Mouse (Mus musculus): ENCODE results near the gene Prkcz. TPM values are rescaled to one million over a fixed set of nuclear protein-coding genes. Genes with fewer than 3 reads are reported as not detected.

Prkcz gene
- 100 to 1,000 TPM; 161 to 170 TPM for total RNA-seq (2021)

GRCm38 (mm10) chr4:155361303-155361791 is at the start of gene Prkcz:
Gene Prkcz, minus strand, starts transcription at chr4:155361361.
- no peak for DNase-seq (ENCODE audit: extremely low spot score in 1 of 2, low spot score in 1 of 2)

GRCm38 (mm10) chr4:155409058-155409776 is 48.1 kb upstream of the Prkcz start, which contains the start of gene Cfap74:
Gene Cfap74, plus strand, starts transcription at chr4:155409190.
- peak; percentile 72 to 77 for DNase-seq (ENCODE audit: extremely low spot score in 1 of 2, low spot score in 1 of 2)

GRCm38 (mm10) chr4:155408695-155409057 is 47.5 kb upstream of the Prkcz start:
- DNase-seq (ENCODE audit: extremely low spot score in 1 of 2, low spot score in 1 of 2), result no peak

GRCm38 (mm10) chr4:155402489-155402888 is 41.3 kb upstream of the Prkcz start:
- DNase-seq (ENCODE audit: extremely low spot score in 1 of 2, low spot score in 1 of 2), result no peak

GRCm38 (mm10) chr4:155401121-155401520 is 40.0 kb upstream of the Prkcz start:
- no peak for DNase-seq (ENCODE audit: extremely low spot score in 1 of 2, low spot score in 1 of 2)

- DNase-seq (ENCODE audit: extremely low spot score in 1 of 2, low spot score in 1 of 2), result no peak
Observed at GRCm38 (mm10) chr4:155398222-155398540, 37.0 kb upstream of the Prkcz start.

GRCm38 (mm10) chr4:155397511-155398221 is 36.5 kb upstream of the Prkcz start, which contains the start of gene Gabrd:
Gene Gabrd, minus strand, starts transcription at chr4:155398112.
- DNase-seq (ENCODE audit: extremely low spot score in 1 of 2, low spot score in 1 of 2), result peak in 1 of 2 experiments; percentile 45

DNA sequence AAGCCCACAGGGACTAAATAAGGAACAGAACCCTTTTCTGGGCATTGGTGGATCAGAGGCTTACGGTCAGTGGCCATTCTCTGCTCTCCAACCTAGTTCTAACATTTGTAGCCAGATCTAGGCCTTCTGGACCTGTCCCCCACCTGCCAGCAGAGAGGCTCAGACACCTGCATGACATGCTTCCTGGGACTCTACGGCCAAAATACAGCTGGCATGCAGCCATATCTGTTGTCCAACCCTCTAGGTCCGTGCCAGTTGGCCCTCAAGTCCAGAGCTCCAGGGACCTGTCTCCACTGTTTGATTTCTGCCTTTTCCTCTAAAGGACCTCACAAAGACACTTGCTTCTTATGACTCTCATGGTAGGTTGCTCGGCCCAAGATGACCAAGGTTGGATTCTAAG is 35.6 kb upstream of the Prkcz start:
- DNase-seq (ENCODE audit: extremely low spot score in 1 of 2, low spot score in 1 of 2), result no peak

DNA sequence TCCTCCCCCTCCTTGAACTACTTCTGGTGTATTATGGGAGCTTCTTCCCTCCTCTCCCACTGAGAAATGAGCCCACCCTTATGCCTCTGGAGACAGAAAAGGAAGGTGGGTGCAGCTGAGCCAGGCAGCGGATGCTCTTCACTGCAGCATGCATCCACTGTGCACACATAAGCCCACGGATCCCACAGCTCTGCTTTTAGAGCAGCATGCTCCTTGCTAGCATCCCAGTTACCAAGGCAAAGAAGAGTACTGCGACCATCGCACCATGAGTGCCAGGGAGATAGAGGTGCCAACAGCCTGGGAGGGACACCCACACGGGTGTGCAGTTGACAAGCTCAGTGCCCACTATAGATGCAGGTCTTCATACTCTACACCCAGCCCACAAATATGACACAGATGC is 34.3 kb upstream of the Prkcz start:
- DNase-seq (ENCODE audit: extremely low spot score in 1 of 2, low spot score in 1 of 2), result no peak

GRCm38 (mm10) chr4:155387166-155387565 is 26.0 kb upstream of the Prkcz start:
- DNase-seq (ENCODE audit: extremely low spot score in 1 of 2, low spot score in 1 of 2), result no peak

DNA sequence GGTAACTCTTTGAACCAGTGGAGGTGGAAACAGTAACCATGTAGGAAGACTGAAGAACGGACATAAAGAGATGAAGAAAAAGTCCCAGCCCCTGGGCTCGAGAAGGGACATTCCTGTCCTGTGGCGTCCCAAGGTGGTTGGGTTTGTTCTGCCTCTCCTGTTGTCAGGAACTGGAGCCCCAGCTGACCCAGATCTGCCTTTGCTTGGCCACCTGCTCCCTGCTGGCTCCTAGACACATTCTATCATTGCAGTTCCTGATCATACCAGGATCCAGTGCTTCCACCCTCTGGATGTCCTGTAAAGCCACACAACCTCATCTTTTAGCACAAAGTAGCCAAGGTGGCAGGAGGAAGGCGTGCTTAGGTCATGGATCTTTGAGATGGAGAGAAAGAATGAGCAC is 22.2 kb upstream of the Prkcz start:
- no peak for DNase-seq (ENCODE audit: extremely low spot score in 1 of 2, low spot score in 1 of 2)

DNA sequence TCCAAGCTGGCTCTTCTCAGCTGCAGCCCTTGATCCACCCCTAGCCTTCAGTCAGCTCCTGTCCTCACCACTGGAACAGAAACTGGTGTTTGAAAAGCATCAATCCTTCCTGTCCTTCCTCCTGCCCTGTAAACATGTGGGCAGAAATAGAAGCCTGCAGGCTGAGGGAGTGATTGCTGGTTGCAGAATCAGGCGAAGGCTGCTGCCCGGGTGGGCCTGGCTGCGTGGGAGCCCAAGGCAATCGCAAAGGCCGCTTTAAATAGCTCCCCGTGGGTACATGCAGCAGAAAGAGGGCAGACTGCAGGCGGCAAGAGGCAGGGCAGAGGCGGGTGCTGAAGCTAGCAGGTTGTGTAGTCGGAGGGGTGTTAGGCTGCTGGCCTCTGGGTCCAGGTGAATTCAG is 21.6 kb upstream of the Prkcz start:
- peak in 1 of 2 experiments; percentile 22 for DNase-seq (ENCODE audit: extremely low spot score in 1 of 2, low spot score in 1 of 2)

- no peak for DNase-seq (ENCODE audit: extremely low spot score in 1 of 2, low spot score in 1 of 2)
Observed at GRCm38 (mm10) chr4:155381974-155382373, 20.8 kb upstream of the Prkcz start.

DNA sequence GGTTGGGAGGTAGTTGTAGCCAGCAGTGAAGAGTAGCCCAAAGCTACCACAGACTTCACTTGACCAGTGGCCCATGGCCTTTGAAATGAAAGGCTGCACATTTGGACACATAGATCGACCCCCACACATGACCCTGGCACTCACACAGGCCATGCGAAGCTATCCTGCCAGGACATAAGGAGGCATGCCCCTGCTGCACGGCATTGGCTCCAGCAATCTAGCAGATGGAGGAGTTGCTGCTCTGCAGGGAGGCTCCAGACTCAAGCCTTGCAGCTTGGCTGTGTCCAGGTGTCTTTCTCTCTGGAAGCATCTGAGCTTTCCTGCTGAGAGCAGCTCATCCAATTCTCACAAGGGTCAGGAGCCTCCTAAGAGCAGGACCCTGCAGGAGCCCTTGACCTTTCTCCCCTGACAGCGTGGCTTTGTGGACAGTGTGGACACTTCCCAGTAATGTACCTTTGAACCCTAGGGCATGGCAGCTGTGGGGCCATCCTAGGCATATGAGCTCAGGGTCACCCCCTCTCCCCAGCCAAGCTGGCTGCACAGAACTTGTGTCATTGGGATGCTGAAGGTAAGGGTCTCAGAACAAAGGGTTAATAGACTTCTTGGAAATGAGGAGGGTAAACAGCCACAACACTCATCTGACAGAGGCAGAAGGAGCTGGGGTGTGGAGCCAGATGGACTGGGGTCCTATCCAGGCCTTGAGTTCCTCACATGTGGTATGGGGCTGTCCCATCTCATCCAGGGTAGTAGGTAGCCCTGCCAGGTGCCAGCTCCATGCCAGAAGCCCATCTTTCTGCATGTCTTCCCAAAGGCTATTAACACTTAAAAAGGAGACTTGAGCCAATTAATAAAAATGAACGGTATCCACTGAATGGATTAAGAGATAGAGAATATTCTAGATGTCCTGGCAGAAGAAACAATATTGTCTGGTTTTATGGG is 10.9 kb upstream of the Prkcz start:
- no peak for DNase-seq (ENCODE audit: extremely low spot score in 1 of 2, low spot score in 1 of 2)

GRCm38 (mm10) chr4:155370737-155371715 is 9.9 kb upstream of the Prkcz start:
- no peak for DNase-seq (ENCODE audit: extremely low spot score in 1 of 2, low spot score in 1 of 2)

DNA sequence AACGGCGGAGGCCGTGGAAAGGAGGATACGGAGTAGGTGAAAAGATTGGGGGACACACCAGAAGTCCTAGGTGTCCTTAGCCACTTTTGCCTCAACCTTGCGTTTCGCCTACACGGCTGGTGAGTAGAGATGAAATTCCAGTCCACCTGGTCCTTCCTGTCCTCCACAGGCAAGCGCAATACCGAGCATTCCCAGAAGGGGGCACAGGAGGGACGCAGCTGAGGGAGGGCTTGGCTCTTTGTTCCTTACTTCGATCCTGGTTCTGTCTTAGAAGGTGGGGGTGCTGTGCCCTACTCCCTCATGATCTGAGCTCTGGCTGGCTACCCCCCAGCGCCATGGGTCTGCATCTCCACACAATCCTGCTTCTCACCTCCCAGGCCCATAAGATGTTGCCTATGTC is 7.5 kb upstream of the Prkcz start:
- peak; percentile 90 to 98 for DNase-seq (ENCODE audit: extremely low spot score in 1 of 2, low spot score in 1 of 2)

DNA sequence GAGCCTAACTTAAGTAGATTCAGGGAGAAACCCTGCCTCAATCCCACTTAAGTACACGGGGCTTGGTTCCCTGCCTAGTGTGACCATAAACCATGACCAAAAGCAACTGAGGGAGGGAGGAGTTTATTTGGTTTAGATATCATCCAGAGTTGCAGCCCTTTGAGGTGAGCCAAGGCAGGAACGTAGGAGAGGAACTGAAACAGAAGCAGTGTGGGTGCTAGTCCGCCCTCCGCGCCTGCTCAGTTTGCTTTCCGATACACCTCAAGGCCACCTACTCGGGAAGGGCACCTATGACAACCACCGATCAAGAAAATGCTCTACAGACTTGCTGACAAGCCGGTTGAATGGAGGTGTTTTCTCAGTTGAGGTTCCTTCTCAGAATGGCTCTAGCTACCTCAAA is 6.6 kb upstream of the Prkcz start:
- DNase-seq (ENCODE audit: extremely low spot score in 1 of 2, low spot score in 1 of 2), result no peak

- DNase-seq (ENCODE audit: extremely low spot score in 1 of 2, low spot score in 1 of 2), result no peak
Observed at GRCm38 (mm10) chr4:155366784-155367183, 5.6 kb upstream of the Prkcz start.

GRCm38 (mm10) chr4:155362443-155362842 is 1.3 kb upstream of the Prkcz start:
- DNase-seq (ENCODE audit: extremely low spot score in 1 of 2, low spot score in 1 of 2), result no peak

- DNase-seq (ENCODE audit: extremely low spot score in 1 of 2, low spot score in 1 of 2), result no peak
Observed at GRCm38 (mm10) chr4:155360856-155361255, 305 bp downstream of the Prkcz start.

All from layer of hippocampus, postnatal 25 days (tissue).